ENCODE assay signal across 9 mouse cellular contexts in the genomic region with DNA sequence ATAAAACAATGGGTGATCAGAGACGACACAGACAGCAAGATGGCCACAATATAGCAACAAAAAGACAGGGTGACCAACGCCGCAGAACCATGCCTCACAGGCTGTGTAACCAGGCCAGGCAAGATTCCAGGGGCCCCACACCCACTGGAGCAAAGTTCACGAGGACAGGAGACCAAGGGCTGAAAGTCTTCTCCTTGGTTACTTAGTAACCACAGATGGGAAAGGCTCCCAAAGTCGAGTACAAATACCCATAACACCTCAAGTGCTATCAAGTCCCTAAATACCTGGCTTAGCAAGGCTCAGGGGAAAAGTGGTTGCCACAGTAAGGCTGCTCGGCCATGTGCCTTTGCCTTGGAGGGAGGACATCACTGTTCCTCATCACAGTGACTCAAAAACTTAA. TPM values are rescaled to one million over a fixed set of nuclear protein-coding genes. Genes with fewer than 3 reads are reported as not detected.
DNase-seq lines count a peak whose midpoint lies in the region; ATAC-seq and TF ChIP-seq lines count a peak whose summit lies in the region.
"Had no signal": no experiment of that assay in that cellular context is flagged by ENCODE, and none has a peak within 500 bp of the region (broad histone marks: within the 10 kb centered on the region; RNA-seq: fewer than 3 reads in every experiment).

No protein-coding gene starts in this region.

- H3K4me2 ChIP-seq in stomach, postnatal 0 days (replicated peaks; ENCODE audit: low read depth) = no peak overlapping the region; the same call in 1 of the 2 replicates
- no peak overlapping the region for H3K4me2 ChIP-seq in forebrain, embryonic 11.5 days (ENCODE audit: low read depth, low read length, severe bottlenecking)
- H3K4me2 ChIP-seq: midbrain, embryonic 15.5 days had no signal

- no peaks in the 10 kb centered on the region for H3K27me3 ChIP-seq in stomach, postnatal 0 days (ENCODE audit: control insufficient read depth, insufficient read depth, low read length)
- no peaks in the 10 kb centered on the region for H3K27me3 ChIP-seq in forebrain, embryonic 11.5 days (ENCODE audit: control insufficient read depth, insufficient read depth, low read length)
- H3K27me3 ChIP-seq: midbrain, embryonic 15.5 days had no signal

- no peak overlapping the region for H3K4me3 ChIP-seq in stomach, postnatal 0 days (ENCODE audit: low read depth, low read length)
- H3K4me3 ChIP-seq in forebrain, embryonic 11.5 days (ENCODE audit: low read depth, low read length) = no peak overlapping the region
- H3K4me3 ChIP-seq: midbrain, embryonic 15.5 days had no signal

- H3K27ac ChIP-seq in stomach, postnatal 0 days (replicated peaks) = peak overlapping the region; percentile 80
- no peak overlapping the region for H3K27ac ChIP-seq in forebrain, embryonic 11.5 days (ENCODE audit: low read depth, low read length)
- H3K27ac ChIP-seq: midbrain, embryonic 15.5 days had no signal

- ATAC-seq in stomach, postnatal 0 days (ENCODE audit: low FRiP score, low TSS enrichment) = peak; percentile 79
- no peak for ATAC-seq in forebrain, embryonic 11.5 days (replicated peaks; ENCODE audit: low FRiP score)
- no peak for ATAC-seq in granulocyte monocyte progenitor cell, adult 5-6 weeks (replicated peaks; ENCODE audit: poor library complexity, severe bottlenecking)
- ATAC-seq: midbrain, embryonic 15.5 days had no signal

- TF ChIP-seq EP300 in stomach, postnatal 0 days (optimal IDR thresholded peaks at IDR 0.05) = no peak

- no peak overlapping the region for H3K9ac ChIP-seq in stomach, postnatal 0 days (ENCODE audit: low read length)
- no peak overlapping the region for H3K9ac ChIP-seq in forebrain, embryonic 11.5 days (ENCODE audit: low read length)
- H3K9ac ChIP-seq: midbrain, embryonic 15.5 days had no signal

- DNase-seq in urinary bladder, postnatal 14 days (ENCODE audit: low spot score) = peak; percentile 80
- no peak for DNase-seq in urinary bladder, postnatal 4 days (ENCODE audit: low spot score in 2 of 2)
- DNase-seq in kidney, postnatal 14 days = peak; percentile 90
- DNase-seq in lung, adult 18-20 months = peak; percentile 84 to 89
- peak; percentile 89 for DNase-seq in stomach, postnatal 0 days (ENCODE audit: low spot score)
- no peak for DNase-seq in forebrain, embryonic 11.5 days (ENCODE audit: low spot score)
- no peak for DNase-seq in gastrocnemius, postnatal 14 days

- 38% methylated on average over 6 of the region's 6 CpGs for WGBS in stomach, postnatal 0 days
- 79% methylated on average over 6 of the region's 6 CpGs for WGBS in forebrain, embryonic 11.5 days

- H3K4me1 ChIP-seq in stomach, postnatal 0 days (replicated peaks; ENCODE audit: control insufficient read depth, insufficient read depth) = peaks cover 27% of the 10 kb centered on the region
- H3K4me1 ChIP-seq in forebrain, embryonic 11.5 days (replicated peaks; ENCODE audit: control insufficient read depth, insufficient read depth, low read length) = peaks cover 14% of the 10 kb centered on the region; the same call in 1 of the 2 replicates

- H3K36me3 ChIP-seq in stomach, postnatal 0 days (ENCODE audit: control insufficient read depth, insufficient read depth, low read length) = no peaks in the 10 kb centered on the region; the same call in 1 of the 2 replicates
- no peaks in the 10 kb centered on the region for H3K36me3 ChIP-seq in forebrain, embryonic 11.5 days (ENCODE audit: control insufficient read depth, insufficient read depth, low read length)
- H3K36me3 ChIP-seq: midbrain, embryonic 15.5 days had no signal

- H3K9me3 ChIP-seq in stomach, postnatal 0 days (ENCODE audit: control insufficient read depth, low read length) = no peaks in the 10 kb centered on the region
- H3K9me3 ChIP-seq in forebrain, embryonic 11.5 days (ENCODE audit: control insufficient read depth, low read length) = no peaks in the 10 kb centered on the region
- H3K9me3 ChIP-seq: midbrain, embryonic 15.5 days had no signal

- no peak for TF ChIP-seq CTCF in stomach, postnatal 0 days (IDR thresholded peaks at IDR 0.05; ENCODE audit: low read depth)

- intact Hi-C loops in gastrocnemius, postnatal 14 days (cut with DNase I; ENCODE audit: low total_unique reads) = no loop called here

RNA-seq across cellular contexts. Expression of a gene that starts 16.5 kb away (rescaled TPM):
- 9.7 and 10.8 TPM in 2 replicates for polyA plus RNA-seq in stomach, postnatal 0 days (2015; fragmentation: Nextera tagmentation; extraction: Ambion mirVana)
- polyA plus RNA-seq in forebrain, embryonic 11.5 days (2014; fragmentation: Nextera tagmentation; extraction: Ambion mirVana) = 14.1 and 14.7 TPM in 2 replicates
- total RNA-seq in granulocyte monocyte progenitor cell, adult 5-6 weeks (2014; fragmentation: Nextera tagmentation) = 18.1 and 19.4 TPM in 2 replicates
- total RNA-seq in granulocyte monocyte progenitor cell, adult 5-6 weeks (2017) = 4.7 and 8.6 TPM in 2 replicates
- total RNA-seq in gastrocnemius, postnatal 14 days (2021) = 10 to 100 TPM; 41.6 to 51.6 TPM

RNA-seq across cellular contexts. Expression of a gene that starts 43.7 kb away (rescaled TPM):
- 43.5 and 46.3 TPM in 2 replicates for polyA plus RNA-seq in stomach, postnatal 0 days (2015; fragmentation: Nextera tagmentation; extraction: Ambion mirVana)
- polyA plus RNA-seq in forebrain, embryonic 11.5 days (2014; fragmentation: Nextera tagmentation; extraction: Ambion mirVana) = 105 and 107 TPM in 2 replicates
- 25.0 and 35.2 TPM in 2 replicates for total RNA-seq in granulocyte monocyte progenitor cell, adult 5-6 weeks (2014; fragmentation: Nextera tagmentation)
- 14.0 and 17.5 TPM in 2 replicates for total RNA-seq in granulocyte monocyte progenitor cell, adult 5-6 weeks (2017)
- 10 to 100 TPM; 11.9 to 15.3 TPM for total RNA-seq in gastrocnemius, postnatal 14 days (2021)

Comparison
In these comparisons a context has a peak if more than half of its experiments do, and no peak if none do; other contexts are left out.
1. DNase-seq: peak in urinary bladder, postnatal 14 days (single experiment), kidney, postnatal 14 days (single experiment), lung, adult 18-20 months (2 of 2) and stomach, postnatal 0 days (single experiment); none in urinary bladder, postnatal 4 days (0 of 2), forebrain, embryonic 11.5 days (single experiment) and gastrocnemius, postnatal 14 days (single experiment).